Mouse (Mus musculus) embryo, embryonic 10.5 days (tissue): ENCODE results near the gene Trpm8.
A peak's percentile ranks its signal among the peaks of the same experiment; 100 is the strongest.

ENCODE experiments used
- DNase-seq: peaks from one replicate; pipeline ENCODE4 v3.0.0-alpha.2; 2015; ENCODE audit warnings: low spot score

Gene Trpm8

GRCm38 (mm10) chr1:88277098-88277817, at the start of gene Trpm8, which contains the start of gene Hjurp:
Gene Trpm8 (plus strand): TSS chr1:88277661.
Gene Hjurp (minus strand): TSS chr1:88277633.
- peak; percentile 100 for DNase-seq

- DNase-seq, result no peak
Observed at GRCm38 (mm10) chr1:88228121-88228520, 49.3 kb upstream of the Trpm8 start.

GRCm38 (mm10) chr1:88229566-88229965, 47.9 kb upstream of the Trpm8 start:
- DNase-seq, result no peak

GRCm38 (mm10) chr1:88229986-88230385, 47.5 kb upstream of the Trpm8 start:
- DNase-seq, result no peak

GRCm38 (mm10) chr1:88230421-88230820, 47.0 kb upstream of the Trpm8 start:
- no peak for DNase-seq

GRCm38 (mm10) chr1:88230981-88231802, 46.3 kb upstream of the Trpm8 start:
- DNase-seq, result no peak

- DNase-seq, result no peak
Observed at GRCm38 (mm10) chr1:88231803-88232499, 45.5 kb upstream of the Trpm8 start.

GRCm38 (mm10) chr1:88232664-88233380, 44.6 kb upstream of the Trpm8 start:
- no peak for DNase-seq

- DNase-seq, result no peak
Observed at GRCm38 (mm10) chr1:88233421-88234247, 43.8 kb upstream of the Trpm8 start.

GRCm38 (mm10) chr1:88234248-88234610, 43.2 kb upstream of the Trpm8 start:
- no peak for DNase-seq

GRCm38 (mm10) chr1:88234646-88235045, 42.8 kb upstream of the Trpm8 start:
- no peak for DNase-seq

GRCm38 (mm10) chr1:88235046-88235893, 42.2 kb upstream of the Trpm8 start:
- no peak for DNase-seq

GRCm38 (mm10) chr1:88235894-88236415, 41.5 kb upstream of the Trpm8 start:
- no peak for DNase-seq

- DNase-seq, result no peak
Observed at GRCm38 (mm10) chr1:88237311-88237710, 40.1 kb upstream of the Trpm8 start.

- DNase-seq, result no peak
Observed at GRCm38 (mm10) chr1:88238771-88239170, 38.7 kb upstream of the Trpm8 start.

- DNase-seq, result no peak
Observed at GRCm38 (mm10) chr1:88240072-88240471, 37.4 kb upstream of the Trpm8 start.

- no peak for DNase-seq
Observed at GRCm38 (mm10) chr1:88240579-88240978, 36.9 kb upstream of the Trpm8 start.

- DNase-seq, result no peak
Observed at GRCm38 (mm10) chr1:88243861-88244260, 33.6 kb upstream of the Trpm8 start.

GRCm38 (mm10) chr1:88245881-88246280, 31.6 kb upstream of the Trpm8 start:
- no peak for DNase-seq

GRCm38 (mm10) chr1:88246386-88246785, 31.1 kb upstream of the Trpm8 start:
- DNase-seq, result no peak
